Mouse (Mus musculus) left cerebral cortex, postnatal 36 days (tissue): ENCODE data around the gene Heatr4. TPM values are rescaled to one million over a fixed set of nuclear protein-coding genes. Genes with fewer than 3 reads are reported as not detected.
"Not testable (repeated sequence)": the region's sequence is repeated elsewhere in the genome, so short reads cannot be mapped to it uniquely, and the experiment has no call there.

Source experiments
- DNase-seq, 2 experiments: peaks; one replicate each; pipeline ENCODE4 v3.0.0; 2021 to 2022; ENCODE audit warnings: low spot score in 2 of 2, mixed read lengths in 1 of 2
- intact Hi-C: fragments of 180-260 bp; cut with DNase I; formaldehyde crosslinking; loops from one replicate; pipeline ENCODE4 v1.15.1; 2025
- total RNA-seq, 2 experiments: library from RNA; stranded (reverse); gene quantifications; 2 replicates each; pipeline ENCODE4 v1.2.3; 2021

The Heatr4 gene
- total RNA-seq, 2 experiments from 2014 or later = not detected

GRCm38 (mm10) chr12:83947260-83947811 is 37.3 kb downstream of the Heatr4 start:
- no peak for DNase-seq
- intact Hi-C loops = no loop called here

GRCm38 (mm10) chr12:83941938-83942337 is 42.7 kb downstream of the Heatr4 start:
- intact Hi-C loops = no loop called here
- no peak for DNase-seq

- intact Hi-C loops = no loop called here
- DNase-seq = no peak
Observed at GRCm38 (mm10) chr12:83940031-83940430, 44.6 kb downstream of the Heatr4 start.

- intact Hi-C loops = loop anchor here (10.0 kb wide), 1 partner anchor 225 kb away; no protein-coding TSS in a partner anchor
- no peak for DNase-seq
Observed at GRCm38 (mm10) chr12:83939332-83939731, 45.3 kb downstream of the Heatr4 start.

- DNase-seq = not testable (repeated sequence)
- intact Hi-C loops = loop anchor here (10.0 kb wide), 1 partner anchor 224 kb away; no protein-coding TSS in a partner anchor
Observed at GRCm38 (mm10) chr12:83938592-83938991, 46.1 kb downstream of the Heatr4 start.

- DNase-seq = no peak
- intact Hi-C loops = loop anchor here (10.0 kb wide), 1 partner anchor 223 kb away; no protein-coding TSS in a partner anchor
Observed at GRCm38 (mm10) chr12:83937600-83937999, 47.1 kb downstream of the Heatr4 start.

GRCm38 (mm10) chr12:83929186-83929804 is 55.4 kb downstream of the Heatr4 start:
- no peak for DNase-seq
- intact Hi-C loops = no loop called here

- no peak for DNase-seq
- intact Hi-C loops = no loop called here
Observed at GRCm38 (mm10) chr12:83927747-83928146, 56.9 kb downstream of the Heatr4 start.

- intact Hi-C loops = no loop called here
- no peak for DNase-seq
Observed at GRCm38 (mm10) chr12:83926061-83926460, 58.6 kb downstream of the Heatr4 start.

GRCm38 (mm10) chr12:83925160-83925703 is 59.4 kb downstream of the Heatr4 start:
- no peak for DNase-seq
- intact Hi-C loops = no loop called here

GRCm38 (mm10) chr12:83924332-83924731 is 60.3 kb downstream of the Heatr4 start:
- DNase-seq = no peak
- intact Hi-C loops = loop anchor here (5.0 kb wide), 1 partner anchor 72 kb away; no protein-coding TSS in a partner anchor

GRCm38 (mm10) chr12:83923486-83923859 is 61.2 kb downstream of the Heatr4 start:
- DNase-seq = no peak
- intact Hi-C loops = loop anchor here (5.0 kb wide), 1 partner anchor 71 kb away; no protein-coding TSS in a partner anchor

- intact Hi-C loops = loop anchor here (5.0 kb wide), 1 partner anchor 71 kb away; no protein-coding TSS in a partner anchor
- no peak for DNase-seq
Observed at GRCm38 (mm10) chr12:83922724-83923485, 61.7 kb downstream of the Heatr4 start.

GRCm38 (mm10) chr12:83921535-83922381 is 62.9 kb downstream of the Heatr4 start, which contains the start of gene Numb:
Gene Numb (minus strand): TSS chr12:83921934.
- intact Hi-C loops = loop anchor here (5.0 kb wide), 1 partner anchor 69 kb away; no protein-coding TSS in a partner anchor
- DNase-seq = peak; percentile 98 to 99

- intact Hi-C loops = loop anchor here (5.0 kb wide), 1 partner anchor 69 kb away; no protein-coding TSS in a partner anchor
- peak in 1 of 2 experiments; percentile 32 for DNase-seq
Observed at GRCm38 (mm10) chr12:83920721-83921441, 63.8 kb downstream of the Heatr4 start.

GRCm38 (mm10) chr12:83916884-83917283 is 67.8 kb downstream of the Heatr4 start:
- intact Hi-C loops = no loop called here
- DNase-seq = no peak

GRCm38 (mm10) chr12:83914797-83915196 is 69.9 kb downstream of the Heatr4 start:
- intact Hi-C loops = no loop called here

GRCm38 (mm10) chr12:83914202-83914740 is 70.4 kb downstream of the Heatr4 start:
- no peak for DNase-seq
- intact Hi-C loops = no loop called here

More at GRCm38 (mm10) chr12:83914797-83915196, 69.9 kb downstream of the Heatr4 start:
- DNase-seq = no peak
